Mouse (Mus musculus): ENCODE results near the gene Rita1.

Gene Rita1

GRCm38 (mm10) chr5:120627515-120628300 lies 15.3 kb upstream of the Rita1 start:
- DNase-seq (ENCODE audit: low spot score in 2 of 2), result no peak

- no peak for DNase-seq (ENCODE audit: low spot score in 2 of 2)
Measured at GRCm38 (mm10) chr5:120626399-120626798, 14.0 kb upstream of the Rita1 start.

- no peak for DNase-seq (ENCODE audit: low spot score in 2 of 2)
Measured at GRCm38 (mm10) chr5:120624427-120624826, 12.0 kb upstream of the Rita1 start.

GRCm38 (mm10) chr5:120622198-120622851 lies 9.9 kb upstream of the Rita1 start:
- DNase-seq (ENCODE audit: low spot score in 2 of 2), result no peak

- no peak for DNase-seq (ENCODE audit: low spot score in 2 of 2)
Measured at GRCm38 (mm10) chr5:120621846-120622197, 9.4 kb upstream of the Rita1 start.

GRCm38 (mm10) chr5:120621078-120621765 lies 8.8 kb upstream of the Rita1 start:
- no peak for DNase-seq (ENCODE audit: low spot score in 2 of 2)

- DNase-seq (ENCODE audit: low spot score in 2 of 2), result peak in 1 of 2 experiments; percentile 88
Measured at GRCm38 (mm10) chr5:120620375-120621077, 8.1 kb upstream of the Rita1 start.

- DNase-seq (ENCODE audit: low spot score in 2 of 2), result peak in 1 of 2 experiments; percentile 62
Measured at GRCm38 (mm10) chr5:120619201-120619600, 6.8 kb upstream of the Rita1 start.

GRCm38 (mm10) chr5:120618778-120619177 lies 6.4 kb upstream of the Rita1 start:
- DNase-seq (ENCODE audit: low spot score in 2 of 2), result no peak

- no peak for DNase-seq (ENCODE audit: low spot score in 2 of 2)
Measured at GRCm38 (mm10) chr5:120615903-120616302, 3.5 kb upstream of the Rita1 start.

- peak; percentile 100 for DNase-seq (ENCODE audit: low spot score in 2 of 2)
Measured at GRCm38 (mm10) chr5:120612822-120613604, 624 bp upstream of the Rita1 start.

GRCm38 (mm10) chr5:120611416-120611815 lies 973 bp downstream of the Rita1 start:
- no peak for DNase-seq (ENCODE audit: low spot score in 2 of 2)

- DNase-seq (ENCODE audit: low spot score in 2 of 2), result no peak
Measured at GRCm38 (mm10) chr5:120610906-120611305, 1.5 kb downstream of the Rita1 start.

GRCm38 (mm10) chr5:120609246-120609775 lies 3.1 kb downstream of the Rita1 start:
- DNase-seq (ENCODE audit: low spot score in 2 of 2), result no peak

GRCm38 (mm10) chr5:120607335-120607734 lies 5.1 kb downstream of the Rita1 start:
- DNase-seq (ENCODE audit: low spot score in 2 of 2), result no peak

- peak in 1 of 2 experiments; percentile 32 for DNase-seq (ENCODE audit: low spot score in 2 of 2)
Measured at GRCm38 (mm10) chr5:120606590-120607200, 5.7 kb downstream of the Rita1 start.

GRCm38 (mm10) chr5:120605688-120606087 lies 6.7 kb downstream of the Rita1 start:
- DNase-seq (ENCODE audit: low spot score in 2 of 2), result peak in 1 of 2 experiments; percentile 92

- DNase-seq (ENCODE audit: low spot score in 2 of 2), result no peak
Measured at GRCm38 (mm10) chr5:120605241-120605661, 7.1 kb downstream of the Rita1 start.

GRCm38 (mm10) chr5:120604839-120605238 lies 7.5 kb downstream of the Rita1 start:
- peak in 1 of 2 experiments; percentile 85 for DNase-seq (ENCODE audit: low spot score in 2 of 2)

- no peak for DNase-seq (ENCODE audit: low spot score in 2 of 2)
Measured at GRCm38 (mm10) chr5:120603515-120603914, 8.9 kb downstream of the Rita1 start.

All from left cerebral cortex, adult 9 months (tissue).